Mouse (Mus musculus) G1E (cell line): ENCODE data around the gene Zcchc4. TPM values are rescaled to one million over a fixed set of nuclear protein-coding genes. Genes with fewer than 3 reads are reported as not detected.

Experiments used
- ATAC-seq: 2 replicates; pipeline ENCODE4 v1.8.0; 2016; ENCODE audit warnings: mild to moderate bottlenecking; ENCODE audit not compliant: insufficient number of reproducible peaks, poor library complexity, low FRiP score, severe bottlenecking; ENCODE audit errors: extremely low read depth
- DNase-seq: peaks from one replicate; pipeline ENCODE4 v3.0.0; 2012; ENCODE audit warnings: low spot score
- H3K27me3 ChIP-seq: 2 replicates; pipeline ENCODE4 v1.6.1; 2012; ENCODE audit warnings: mild to moderate bottlenecking, low read length, inconsistent platforms; ENCODE audit not compliant: insufficient read depth
- H3K36me3 ChIP-seq: replicated peaks from 2 replicates; pipeline ENCODE3; 2012; ENCODE audit warnings: mild to moderate bottlenecking, inconsistent platforms
- H3K4me1 ChIP-seq: 2 replicates; pipeline ENCODE4 v1.6.1; 2012; ENCODE audit warnings: low read depth, low read length, inconsistent platforms, mixed read lengths; ENCODE audit not compliant: insufficient read depth
- H3K4me3 ChIP-seq: 2 replicates; pipeline ENCODE4 v1.5.1; 2012; ENCODE audit warnings: low read depth, mild to moderate bottlenecking, inconsistent platforms, low read length, moderate library complexity, mixed read lengths
- H3K9me3 ChIP-seq: replicated peaks from 2 replicates; pipeline ENCODE4 v1.6.1; 2012; ENCODE audit warnings: inconsistent platforms
- CTCF ChIP-seq: IDR thresholded peaks from 2 replicates; pipeline ENCODE4 v1.5.1; 2012; ENCODE audit warnings: low read depth, low read length, inconsistent platforms, mixed read lengths
- GATA1 ChIP-seq: IDR thresholded peaks from 2 replicates; pipeline ENCODE4 v1.6.1; 2012; ENCODE audit warnings: borderline replicate concordance, low read length, inconsistent platforms, mixed read lengths
- GATA2 ChIP-seq: IDR thresholded peaks from 2 replicates; pipeline ENCODE4 v1.6.1; 2012; ENCODE audit warnings: low read depth, low read length, inconsistent platforms, borderline replicate concordance
- POLR2AphosphoS5 ChIP-seq: IDR thresholded peaks from 2 replicates; pipeline ENCODE4 v1.6.1; 2012; ENCODE audit warnings: low read depth, low read length, inconsistent platforms; ENCODE audit not compliant: insufficient replicate concordance
- TAL1 ChIP-seq: conservative IDR thresholded peaks from 2 replicates; pipeline ENCODE4 v1.6.1; 2012; ENCODE audit warnings: low read depth, low read length, inconsistent platforms, mixed read lengths
- polyA plus RNA-seq: library from polyadenylated mRNA; stranded (reverse); fragments of >175 nt; gene quantifications from 2 replicates; pipeline ENCODE4 v1.2.3, GENCODE M21; 2012
- total RNA-seq, 2 experiments: library from RNA; stranded (forward) in 1 of 2; stranded (reverse) in 1 of 2; fragments of 200-1000 nt in 1 of 2; fragments of >200 nt in 1 of 2; fragmentation: Nextera tagmentation in 1 of 2; gene quantifications; 2 replicates each; pipeline ENCODE4 v1.2.3; 2014 to 2017

Gene Zcchc4
- total and polyA plus RNA-seq, 3 experiments = 12.4 to 76.8 (median 48.1) TPM

DNA sequence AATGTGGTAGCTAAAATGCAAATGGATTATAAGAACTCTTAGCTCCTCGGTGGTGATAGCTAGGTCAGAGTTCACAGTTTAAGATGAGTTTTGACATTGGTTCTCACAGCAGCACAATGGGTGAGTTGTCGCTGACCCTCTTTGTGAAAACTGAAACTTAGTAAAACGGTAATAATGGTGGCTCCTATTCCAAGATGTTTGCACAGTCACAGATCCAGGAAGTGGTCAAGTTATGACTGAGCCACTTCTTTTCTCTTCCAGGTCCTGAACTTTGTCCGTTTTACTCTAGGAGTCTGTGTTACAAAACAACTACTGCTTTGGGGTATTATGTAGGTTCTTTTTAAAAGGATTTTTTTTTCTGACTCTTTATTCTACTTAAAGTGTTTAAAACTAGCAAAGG lies 32.0 kb upstream of the Zcchc4 start:
- Histone ChIP-seq H3K4me1 (peaks cover 14% of the 10 kb centered on the region), H3K27me3 (no peaks in the 10 kb centered on the region), H3K4me3 (no peak overlapping the region; the same call in 1 of the 2 replicates), H3K9me3 (no peaks in the 10 kb centered on the region), H3K36me3 (peaks cover 15% of the 10 kb centered on the region)
- TF ChIP-seq GATA1 (no peak), POLR2AphosphoS5 (no peak), GATA2 (no peak), CTCF (no peak), TAL1 (no peak)
- DNase-seq (no peak), ATAC-seq (no peak; the same call in 1 of the 2 replicates)

DNA sequence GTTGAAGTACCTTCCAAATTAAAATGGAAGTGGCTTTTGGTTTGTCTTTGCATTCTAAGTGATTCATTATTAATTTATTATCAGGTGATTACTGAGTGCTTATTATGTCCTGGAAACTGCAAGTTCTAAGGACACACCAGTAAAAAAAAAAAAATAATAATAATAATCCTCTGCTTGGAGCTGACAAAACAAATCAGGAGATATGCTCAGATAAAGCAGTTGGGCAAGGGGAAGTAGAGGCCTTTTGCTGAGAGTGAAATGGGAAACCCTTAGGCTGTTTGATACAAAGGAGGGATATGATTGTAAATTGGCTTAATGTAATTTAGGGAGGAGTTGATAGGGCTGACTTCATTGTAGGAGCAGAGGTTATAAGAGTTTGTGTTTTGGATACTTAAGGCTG lies 28.3 kb upstream of the Zcchc4 start:
- H3K4me1 ChIP-seq = peaks cover 14% of the 10 kb centered on the region
- TF ChIP-seq POLR2AphosphoS5 = no peak
- no peak for TF ChIP-seq GATA1
- no peak for TF ChIP-seq CTCF
- TF ChIP-seq GATA2 = no peak
- no peaks in the 10 kb centered on the region for H3K27me3 ChIP-seq
- DNase-seq (no peak), ATAC-seq (no peak)
- H3K4me3 ChIP-seq = no peak overlapping the region
- peaks cover 34% of the 10 kb centered on the region for H3K36me3 ChIP-seq
- H3K9me3 ChIP-seq = no peaks in the 10 kb centered on the region

DNA sequence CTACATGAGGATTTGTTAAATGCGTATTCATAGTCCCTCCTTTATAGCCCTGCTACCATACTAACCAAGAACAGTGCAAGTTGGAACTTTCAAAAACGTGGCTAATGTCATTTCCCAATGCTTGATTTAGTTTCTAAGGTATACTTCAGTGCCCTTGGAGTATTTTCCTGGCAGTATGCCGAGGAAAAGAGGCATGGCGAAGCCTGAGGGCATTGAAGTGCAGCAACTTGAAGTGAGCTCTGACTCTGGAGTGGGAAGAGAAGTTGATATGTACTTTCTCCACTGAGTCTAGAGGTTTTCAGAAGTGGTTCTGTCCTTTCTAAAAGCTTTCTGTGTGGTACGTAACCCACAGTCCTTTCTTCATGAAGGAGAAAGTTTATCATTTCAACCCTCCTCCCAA lies 26.5 kb upstream of the Zcchc4 start:
- no peaks in the 10 kb centered on the region for H3K27me3 ChIP-seq
- no peaks in the 10 kb centered on the region for H3K9me3 ChIP-seq
- DNase-seq = no peak
- ATAC-seq = no peak
- 0 out of 2 replicates have a peak, but pooled peaks cover 2% of the 10 kb centered on the region for H3K4me1 ChIP-seq
- H3K36me3 ChIP-seq = peaks cover 43% of the 10 kb centered on the region
- no peak overlapping the region for H3K4me3 ChIP-seq
- no peak for TF ChIP-seq CTCF
- no peak for TF ChIP-seq TAL1
- no peak for TF ChIP-seq POLR2AphosphoS5
- no peak for TF ChIP-seq GATA2
- TF ChIP-seq GATA1 = no peak

DNA sequence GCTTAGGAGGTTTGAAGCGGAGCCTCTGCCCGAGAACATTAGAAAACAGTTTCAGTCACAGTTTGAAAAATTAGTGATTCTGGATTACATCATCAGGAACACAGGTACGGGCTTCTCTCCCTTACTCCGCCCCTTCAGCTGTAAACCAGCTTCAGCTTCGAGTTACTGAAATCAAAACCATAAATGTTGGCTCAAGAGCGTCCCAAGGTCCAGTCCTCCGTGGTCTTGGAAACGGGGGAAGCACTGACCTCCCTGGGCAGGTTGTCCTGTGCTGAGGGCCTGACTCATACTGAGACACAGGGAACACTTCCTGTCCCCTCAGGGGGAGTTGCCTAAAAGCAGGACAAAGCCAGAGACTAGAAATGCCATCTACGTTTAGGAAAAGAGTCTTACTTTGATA lies 22.1 kb upstream of the Zcchc4 start:
- no peaks in the 10 kb centered on the region for H3K9me3 ChIP-seq
- peaks cover 53% of the 10 kb centered on the region for H3K36me3 ChIP-seq
- no peak overlapping the region for H3K4me3 ChIP-seq
- H3K27me3 ChIP-seq = no peaks in the 10 kb centered on the region
- DNase-seq = no peak
- ATAC-seq = no peak
- no peaks in the 10 kb centered on the region for H3K4me1 ChIP-seq
- TF ChIP-seq TAL1 (no peak), POLR2AphosphoS5 (no peak), GATA1 (no peak), CTCF (no peak), GATA2 (no peak)

DNA sequence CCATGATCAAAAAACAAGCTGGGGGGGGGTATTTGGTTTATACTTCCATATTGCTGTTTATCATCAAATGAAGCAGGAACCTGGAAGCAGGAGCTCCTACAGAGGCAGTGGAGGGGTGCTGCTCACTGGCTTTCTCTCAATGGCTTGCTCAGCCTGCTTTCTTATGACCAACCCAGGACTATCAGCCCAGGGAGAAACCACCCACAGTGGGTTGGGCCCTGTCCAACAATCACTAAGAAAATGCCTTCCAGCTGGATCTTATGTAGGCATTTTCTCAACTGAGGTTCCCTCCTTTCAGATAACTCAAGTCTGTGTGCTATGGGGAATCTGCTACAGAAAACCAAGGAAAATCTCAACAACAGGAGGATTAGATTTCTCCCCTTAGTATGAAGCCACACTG lies 21.0 kb upstream of the Zcchc4 start:
- peaks cover 48% of the 10 kb centered on the region for H3K36me3 ChIP-seq

DNA sequence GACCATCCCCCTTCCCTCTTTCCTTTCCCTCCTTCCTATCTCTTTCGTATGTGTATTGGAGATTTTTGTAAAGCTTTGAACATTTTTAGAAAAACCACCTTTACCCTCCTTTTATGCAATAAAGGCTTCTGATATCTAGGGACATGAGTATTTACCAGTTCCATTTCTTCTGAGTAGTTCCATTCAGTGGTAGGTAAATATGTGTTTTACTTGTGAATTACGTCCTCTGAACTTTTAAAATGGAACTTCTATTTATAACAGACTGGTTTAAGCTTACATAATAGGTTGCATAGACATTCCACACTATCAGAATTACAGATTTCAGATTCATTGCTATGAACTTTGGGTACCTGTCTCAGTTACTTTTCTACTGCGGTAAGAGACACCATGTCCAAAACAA lies 19.9 kb upstream of the Zcchc4 start:
- Histone ChIP-seq H3K4me3 (no peak overlapping the region), H3K9me3 (no peaks in the 10 kb centered on the region), H3K36me3 (peaks cover 55% of the 10 kb centered on the region), H3K27me3 (no peaks in the 10 kb centered on the region), H3K4me1 (no peaks in the 10 kb centered on the region)
- TF ChIP-seq TAL1 = no peak
- no peak for TF ChIP-seq POLR2AphosphoS5
- TF ChIP-seq CTCF = no peak
- no peak for TF ChIP-seq GATA2
- no peak for TF ChIP-seq GATA1
- no peak for DNase-seq
- no peak for ATAC-seq

More for the DNA sequence above, 21.0 kb upstream of the Zcchc4 start:
- ATAC-seq (no peak), DNase-seq (no peak)
- no peak for TF ChIP-seq CTCF
- no peak for TF ChIP-seq TAL1
- TF ChIP-seq GATA2 = no peak
- TF ChIP-seq POLR2AphosphoS5 = no peak
- no peak for TF ChIP-seq GATA1
- Histone ChIP-seq H3K9me3 (no peaks in the 10 kb centered on the region), H3K4me3 (no peak overlapping the region), H3K4me1 (no peaks in the 10 kb centered on the region), H3K27me3 (no peaks in the 10 kb centered on the region)
